Mouse (Mus musculus): ENCODE results near the gene Cxcr5.

- TF ChIP-seq POLR2A (IDR thresholded peaks at IDR 0.05; ENCODE audit: low read depth, low read length), result no peak
- TF ChIP-seq CTCF (IDR thresholded peaks at IDR 0.05; ENCODE audit: borderline replicate concordance, insufficient read depth, low read length), result no peak
Measured at GRCm38 (mm10) chr9:44468224-44468623, 93.5 kb downstream of the Cxcr5 start.

Data from embryonic fibroblast, embryonic 13.5 days (primary cell).